ENCODE assay signal across 21 mouse cellular contexts in the genomic region with DNA sequence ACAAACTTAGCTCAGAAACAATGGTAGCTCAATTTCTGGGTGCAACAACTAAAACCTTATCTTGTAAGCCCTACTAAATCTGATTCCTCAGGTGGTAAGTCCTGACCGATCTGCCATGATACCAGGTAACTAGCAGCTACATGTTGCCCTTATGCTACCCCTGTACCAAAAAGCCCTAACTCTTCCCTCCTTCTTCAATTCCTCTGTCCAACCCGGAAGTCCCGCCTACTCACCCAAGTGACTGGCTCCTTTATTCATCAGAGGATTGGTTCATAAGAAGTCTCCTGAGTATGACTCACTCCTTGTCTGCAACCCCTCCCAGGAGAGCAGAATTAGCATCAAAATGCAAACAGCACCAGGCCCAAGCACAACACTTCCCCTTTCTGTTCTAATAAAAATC. TPM values are rescaled to one million over a fixed set of nuclear protein-coding genes. Genes with fewer than 3 reads are reported as not detected.
DNase-seq lines count a peak whose midpoint lies in the region; ATAC-seq lines count a peak whose summit lies in the region.
"Had no signal": no experiment of that assay in that cellular context is flagged by ENCODE, and none has a peak within 500 bp of the region (broad histone marks: within the 10 kb centered on the region; RNA-seq: fewer than 3 reads in every experiment).

No protein-coding gene starts in this region.

- WGBS in heart, embryonic 10.5 days: 82% methylated on average over 3 of the region's 3 CpGs
- 96% methylated on average over 3 of the region's 3 CpGs for WGBS in hindbrain, embryonic 11.5 days

- no peaks in the 10 kb centered on the region for H3K27me3 ChIP-seq in heart, embryonic 10.5 days (ENCODE audit: insufficient read depth, poor library complexity, severe bottlenecking)
- H3K27me3 ChIP-seq in hindbrain, embryonic 11.5 days (ENCODE audit: control insufficient read depth, insufficient read depth, low read length): no peaks in the 10 kb centered on the region
- H3K27me3 ChIP-seq: forebrain, embryonic 15.5 days; heart, embryonic 15.5 days; limb, embryonic 12.5 days; midbrain, embryonic 13.5 days; neural tube, embryonic 12.5 days had no signal

- peak; percentile 7 to 33 for DNase-seq in heart, adult 9 months (ENCODE audit: low spot score in 2 of 2)
- no peak for DNase-seq in heart, embryonic 10.5 days (ENCODE audit: low spot score)
- DNase-seq in 416B (ENCODE audit: low read depth): peak; percentile 65
- peak; percentile 17 for DNase-seq in MEL-GATA-1-ER (ENCODE audit: extremely low read depth, low read depth)
- no peak for DNase-seq in hindbrain, embryonic 11.5 days (ENCODE audit: low spot score)
- no peak for DNase-seq in kidney, postnatal 36 days
- DNase-seq in thymus, postnatal 4 days: no peak
- DNase-seq: cerebellum, adult 2 months; embryo, embryonic 11 days; gastrocnemius, adult 2 months; kidney, adult 2 months; thymus, adult 18-20 months had no signal

- no peaks in the 10 kb centered on the region; the same call in 1 of the 2 replicates for H3K4me1 ChIP-seq in heart, embryonic 10.5 days
- H3K4me1 ChIP-seq in hindbrain, embryonic 11.5 days (replicated peaks; ENCODE audit: control insufficient read depth, insufficient read depth, low read length): no peaks in the 10 kb centered on the region
- H3K4me1 ChIP-seq: forebrain, embryonic 15.5 days; heart, embryonic 15.5 days; limb, embryonic 12.5 days; midbrain, embryonic 13.5 days; neural tube, embryonic 12.5 days had no signal

- no peak overlapping the region for H3K4me2 ChIP-seq in hindbrain, embryonic 11.5 days (replicated peaks; ENCODE audit: low read depth, low read length)
- H3K4me2 ChIP-seq: forebrain, embryonic 15.5 days; heart, embryonic 15.5 days; limb, embryonic 12.5 days; midbrain, embryonic 13.5 days; neural tube, embryonic 12.5 days had no signal

- H3K4me3 ChIP-seq in heart, embryonic 10.5 days: no peak overlapping the region
- H3K4me3 ChIP-seq in hindbrain, embryonic 11.5 days (ENCODE audit: low read depth, low read length): no peak overlapping the region
- H3K4me3 ChIP-seq: forebrain, embryonic 15.5 days; gastrocnemius, adult 2 months; heart, embryonic 15.5 days; left cerebral cortex, adult 2 months; limb, embryonic 12.5 days; midbrain, embryonic 13.5 days; neural tube, embryonic 12.5 days had no signal

- H3K27ac ChIP-seq in heart, embryonic 10.5 days: no peak overlapping the region
- no peak overlapping the region for H3K27ac ChIP-seq in hindbrain, embryonic 11.5 days (ENCODE audit: low read depth, low read length)
- H3K27ac ChIP-seq: forebrain, embryonic 15.5 days; gastrocnemius, adult 2 months; heart, embryonic 15.5 days; hindbrain, postnatal 0 days; left cerebral cortex, adult 2 months; limb, embryonic 12.5 days; midbrain, embryonic 13.5 days; neural tube, embryonic 12.5 days had no signal

- no peaks in the 10 kb centered on the region for H3K36me3 ChIP-seq in heart, embryonic 10.5 days
- no peaks in the 10 kb centered on the region for H3K36me3 ChIP-seq in hindbrain, embryonic 11.5 days (ENCODE audit: control insufficient read depth, insufficient read depth, low read length)
- H3K36me3 ChIP-seq: forebrain, embryonic 15.5 days; heart, embryonic 15.5 days; limb, embryonic 12.5 days; midbrain, embryonic 13.5 days; neural tube, embryonic 12.5 days had no signal

- H3K9ac ChIP-seq in hindbrain, embryonic 11.5 days (ENCODE audit: low read depth, low read length): no peak overlapping the region
- H3K9ac ChIP-seq: forebrain, embryonic 15.5 days; heart, embryonic 15.5 days; limb, embryonic 12.5 days; midbrain, embryonic 13.5 days; neural tube, embryonic 12.5 days had no signal

- no peaks in the 10 kb centered on the region for H3K9me3 ChIP-seq in heart, embryonic 10.5 days
- H3K9me3 ChIP-seq in hindbrain, embryonic 11.5 days (ENCODE audit: control insufficient read depth, low read length): no peaks in the 10 kb centered on the region
- H3K9me3 ChIP-seq: forebrain, embryonic 15.5 days; heart, embryonic 15.5 days; limb, embryonic 12.5 days; midbrain, embryonic 13.5 days; neural tube, embryonic 12.5 days had no signal

- peak; percentile 72 for ATAC-seq in megakaryocyte, adult 5-6 weeks (ENCODE audit: poor library complexity, severe bottlenecking)
- no peak for ATAC-seq in hindbrain, embryonic 11.5 days (ENCODE audit: low FRiP score)
- ATAC-seq: CD4-positive, CD25-positive, alpha-beta regulatory T cell, adult 4 months; forebrain, embryonic 15.5 days; hindbrain, postnatal 0 days; midbrain, embryonic 13.5 days had no signal

RNA-seq across cellular contexts. Expression of a gene that starts 31.2 kb away (rescaled TPM):
- polyA plus RNA-seq in heart, embryonic 10.5 days (2016; fragmentation: Nextera tagmentation; extraction: Ambion mirVana): 6.7 and 6.9 TPM in 2 replicates
- total RNA-seq in megakaryocyte, adult 5-6 weeks (2015): 28.4 and 29.4 TPM in 2 replicates
- 8.3 and 12.7 TPM in 2 replicates for total RNA-seq in megakaryocyte, adult 5-6 weeks (2017)
- polyA plus RNA-seq in hindbrain, embryonic 11.5 days (2014; fragmentation: Nextera tagmentation; extraction: Ambion mirVana): 7.2 and 7.3 TPM in 2 replicates

Comparison
In these comparisons a context has a peak if more than half of its experiments do, and no peak if none do; other contexts are left out.
1. DNase-seq: peak in heart, adult 9 months (2 of 2), 416B (single experiment) and MEL-GATA-1-ER (single experiment); none in heart, embryonic 10.5 days (single experiment), hindbrain, embryonic 11.5 days (single experiment), kidney, postnatal 36 days (0 of 2) and thymus, postnatal 4 days (single experiment).